Mouse (Mus musculus) retina, embryonic 14.5 days (tissue): ENCODE measurements at regions not wholly inside any gene's neighbourhood (a gene's known extent, or its start where the extent isn't known, plus 50 kb on each side); places are given as distances from the start of the nearest gene placed in this dataset.
"Not testable (repeated sequence)": the region's sequence is repeated elsewhere in the genome, so short reads cannot be mapped to it uniquely, and the experiment has no call there.

ENCODE experiments used
- DNase-seq: peaks from one replicate; pipeline ENCODE4 v3.0.0-alpha.2; 2015; ENCODE audit warnings: low spot score

- DNase-seq: not testable (repeated sequence)
Observed at GRCm38 (mm10) chr14:124801589-124801988, 124.7 kb upstream of the Fgf14 start.

GRCm38 (mm10) chr14:124800421-124800820, 123.5 kb upstream of the Fgf14 start:
- DNase-seq: no peak

- DNase-seq: no peak
Observed at GRCm38 (mm10) chr14:124775402-124775801, 98.5 kb upstream of the Fgf14 start.

GRCm38 (mm10) chr14:124767996-124768395, 91.1 kb upstream of the Fgf14 start:
- no peak for DNase-seq

- no peak for DNase-seq
Observed at GRCm38 (mm10) chr14:124767234-124767633, 90.3 kb upstream of the Fgf14 start.

- DNase-seq: peak; percentile 60
Observed at GRCm38 (mm10) chr14:124742491-124742890, 65.6 kb upstream of the Fgf14 start.
